Mouse (Mus musculus): ENCODE measurements at regions not wholly inside any gene's neighbourhood (a gene's known extent, or its start where the extent isn't known, plus 50 kb on each side); places are given as distances from the start of the nearest gene placed in this dataset.

- no peak overlapping the region for H3K27ac ChIP-seq (ENCODE audit: insufficient read depth, low read depth, low read length)
- no peaks in the 10 kb centered on the region for H3K27me3 ChIP-seq (ENCODE audit: control insufficient read depth, insufficient read depth, low read length)
- H3K36me3 ChIP-seq (ENCODE audit: control insufficient read depth, insufficient read depth, low read length) = no peaks in the 10 kb centered on the region
- WGBS = 62% methylated on average over 5 of the region's 5 CpGs
- TF ChIP-seq CTCF (IDR thresholded peaks at IDR 0.05; ENCODE audit: extremely low read depth, insufficient read length, insufficient replicate concordance, low read depth, low read length) = no peak
- TF ChIP-seq POLR2A (IDR thresholded peaks at IDR 0.05; ENCODE audit: low read depth, low read length) = no peak
- no peak overlapping the region for H3K4me3 ChIP-seq (ENCODE audit: low read depth, low read length)
- no peaks in the 10 kb centered on the region for H3K4me1 ChIP-seq (ENCODE audit: control insufficient read depth, insufficient read depth, insufficient read length, low read length)
These were observed 176.3 kb upstream of the Itga4 start for GRCm38 (mm10) chr2:79078836-79079394.

DNA sequence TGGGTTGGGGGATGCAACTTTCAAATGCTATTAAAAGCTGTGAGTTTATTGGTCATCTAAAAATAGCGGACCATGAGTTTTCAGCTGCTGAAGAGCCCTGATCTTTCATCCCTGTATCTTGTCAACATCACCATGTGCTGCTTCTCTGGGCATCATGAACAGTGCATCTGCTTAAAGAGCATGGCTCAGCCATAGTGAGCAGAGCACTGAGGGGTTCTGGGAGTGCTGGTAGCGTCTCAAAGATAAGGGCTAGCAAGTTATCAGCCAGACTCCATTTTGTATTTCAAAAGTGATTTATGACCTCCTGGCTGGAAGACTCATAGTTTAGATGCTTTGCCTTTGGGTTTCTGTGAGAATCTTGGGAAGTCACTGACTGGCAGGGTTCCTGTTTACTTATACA is 173.5 kb upstream of the Itga4 start:
- WGBS = 58% methylated on average over 2 of the region's 2 CpGs
- Histone ChIP-seq H3K4me1 (ENCODE audit: control insufficient read depth, insufficient read depth, insufficient read length, low read length) (0 out of 2 replicates have a peak, but pooled peaks cover under 1% of the 10 kb centered on the region), H3K4me3 (ENCODE audit: low read depth, low read length) (no peak overlapping the region), H3K27ac (ENCODE audit: insufficient read depth, low read depth, low read length) (no peak overlapping the region), H3K27me3 (ENCODE audit: control insufficient read depth, insufficient read depth, low read length) (no peaks in the 10 kb centered on the region), H3K36me3 (ENCODE audit: control insufficient read depth, insufficient read depth, low read length) (no peaks in the 10 kb centered on the region)
- TF ChIP-seq CTCF (IDR thresholded peaks at IDR 0.05; ENCODE audit: extremely low read depth, insufficient read length, insufficient replicate concordance, low read depth, low read length) (no peak), POLR2A (IDR thresholded peaks at IDR 0.05; ENCODE audit: low read depth, low read length) (no peak)

- no peaks in the 10 kb centered on the region for H3K27me3 ChIP-seq (ENCODE audit: control insufficient read depth, insufficient read depth, low read length)
These were observed 168.9 kb upstream of the Itga4 start for GRCm38 (mm10) chr2:79086280-79086679.

DNA sequence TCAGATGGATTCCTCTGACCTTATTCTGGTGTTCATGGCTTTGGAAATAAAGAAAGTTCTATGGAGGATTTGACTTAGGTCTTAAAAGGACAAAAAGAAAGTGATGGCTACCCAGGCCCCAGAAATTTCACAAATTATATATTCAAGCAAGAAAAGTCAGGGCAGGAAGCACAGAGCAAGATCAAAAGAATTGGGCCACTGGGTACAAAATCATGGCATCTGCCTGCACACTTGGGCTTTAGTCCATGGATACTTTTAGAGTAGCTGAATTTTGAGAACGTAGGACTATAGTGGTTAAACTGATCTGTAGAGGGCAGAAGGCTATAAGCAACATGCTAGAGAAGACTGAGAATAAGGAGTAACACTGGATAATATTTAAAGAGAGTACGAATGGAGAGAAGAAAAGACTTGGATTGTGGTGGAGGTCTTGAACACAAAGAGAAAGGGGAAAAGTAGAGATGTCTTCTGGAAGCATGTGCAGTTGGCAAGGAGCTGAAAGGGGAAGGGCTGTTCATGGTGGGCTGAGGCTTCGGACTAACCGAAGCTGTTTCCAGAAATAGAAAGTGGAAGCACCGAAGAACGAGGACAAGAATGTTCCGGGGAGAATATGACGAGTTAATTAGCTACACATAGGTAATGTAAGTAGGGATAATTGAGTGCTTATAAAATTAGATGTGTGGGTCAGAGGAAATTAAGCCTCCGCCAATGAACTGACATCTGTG is 168.2 kb upstream of the Itga4 start:
- WGBS = 52% methylated on average over 9 of the region's 9 CpGs
- no peaks in the 10 kb centered on the region for H3K36me3 ChIP-seq (ENCODE audit: control insufficient read depth, insufficient read depth, low read length)

More at GRCm38 (mm10) chr2:79086280-79086679, 168.9 kb upstream of the Itga4 start:
- no peaks in the 10 kb centered on the region for H3K36me3 ChIP-seq (ENCODE audit: control insufficient read depth, insufficient read depth, low read length)
- no peak overlapping the region for H3K4me3 ChIP-seq (ENCODE audit: low read depth, low read length)
- H3K27ac ChIP-seq (ENCODE audit: insufficient read depth, low read depth, low read length) = no peak overlapping the region
- no peak for TF ChIP-seq POLR2A (IDR thresholded peaks at IDR 0.05; ENCODE audit: low read depth, low read length)
- TF ChIP-seq CTCF (IDR thresholded peaks at IDR 0.05; ENCODE audit: extremely low read depth, insufficient read length, insufficient replicate concordance, low read depth, low read length) = no peak
- 0 out of 2 replicates have a peak, but pooled peaks cover 2% of the 10 kb centered on the region for H3K4me1 ChIP-seq (ENCODE audit: control insufficient read depth, insufficient read depth, insufficient read length, low read length)
- WGBS = 85% methylated on average over 4 of the region's 4 CpGs

GRCm38 (mm10) chr2:79087600-79088205 is 167.5 kb upstream of the Itga4 start:
- H3K27ac ChIP-seq (ENCODE audit: insufficient read depth, low read depth, low read length) = peak overlapping the region; percentile 15
- no peaks in the 10 kb centered on the region for H3K27me3 ChIP-seq (ENCODE audit: control insufficient read depth, insufficient read depth, low read length)
- H3K4me1 ChIP-seq (ENCODE audit: control insufficient read depth, insufficient read depth, insufficient read length, low read length) = 0 out of 2 replicates have a peak, but pooled peaks cover 2% of the 10 kb centered on the region
- H3K36me3 ChIP-seq (ENCODE audit: control insufficient read depth, insufficient read depth, low read length) = no peaks in the 10 kb centered on the region
- TF ChIP-seq POLR2A (IDR thresholded peaks at IDR 0.05; ENCODE audit: low read depth, low read length) = no peak
- no peak for TF ChIP-seq CTCF (IDR thresholded peaks at IDR 0.05; ENCODE audit: extremely low read depth, insufficient read length, insufficient replicate concordance, low read depth, low read length)
- 67% methylated on average over 9 of the region's 9 CpGs for WGBS
- H3K4me3 ChIP-seq (ENCODE audit: low read depth, low read length) = no peak overlapping the region

More for the DNA sequence above, 168.2 kb upstream of the Itga4 start:
- no peaks in the 10 kb centered on the region for H3K27me3 ChIP-seq (ENCODE audit: control insufficient read depth, insufficient read depth, low read length)
- peak overlapping the region; percentile 15 for H3K27ac ChIP-seq (ENCODE audit: insufficient read depth, low read depth, low read length)
- peak overlapping the region; percentile 36; the same call in 1 of the 2 replicates for H3K4me3 ChIP-seq (ENCODE audit: low read depth, low read length)
- TF ChIP-seq CTCF (IDR thresholded peaks at IDR 0.05; ENCODE audit: extremely low read depth, insufficient read length, insufficient replicate concordance, low read depth, low read length) (no peak), POLR2A (IDR thresholded peaks at IDR 0.05; ENCODE audit: low read depth, low read length) (no peak)
- H3K4me1 ChIP-seq (ENCODE audit: control insufficient read depth, insufficient read depth, insufficient read length, low read length) = 0 out of 2 replicates have a peak, but pooled peaks cover 2% of the 10 kb centered on the region

GRCm38 (mm10) chr2:79090273-79090672 is 165.0 kb upstream of the Itga4 start:
- H3K27ac ChIP-seq (ENCODE audit: insufficient read depth, low read depth, low read length) = no peak overlapping the region
- no peaks in the 10 kb centered on the region for H3K27me3 ChIP-seq (ENCODE audit: control insufficient read depth, insufficient read depth, low read length)
- H3K4me3 ChIP-seq (ENCODE audit: low read depth, low read length) = no peak overlapping the region
- no peak for TF ChIP-seq POLR2A (IDR thresholded peaks at IDR 0.05; ENCODE audit: low read depth, low read length)
- TF ChIP-seq CTCF (IDR thresholded peaks at IDR 0.05; ENCODE audit: extremely low read depth, insufficient read length, insufficient replicate concordance, low read depth, low read length) = no peak
- 89% methylated on average over 2 of the region's 2 CpGs for WGBS
- no peaks in the 10 kb centered on the region for H3K36me3 ChIP-seq (ENCODE audit: control insufficient read depth, insufficient read depth, low read length)
- 0 out of 2 replicates have a peak, but pooled peaks cover 2% of the 10 kb centered on the region for H3K4me1 ChIP-seq (ENCODE audit: control insufficient read depth, insufficient read depth, insufficient read length, low read length)

DNA sequence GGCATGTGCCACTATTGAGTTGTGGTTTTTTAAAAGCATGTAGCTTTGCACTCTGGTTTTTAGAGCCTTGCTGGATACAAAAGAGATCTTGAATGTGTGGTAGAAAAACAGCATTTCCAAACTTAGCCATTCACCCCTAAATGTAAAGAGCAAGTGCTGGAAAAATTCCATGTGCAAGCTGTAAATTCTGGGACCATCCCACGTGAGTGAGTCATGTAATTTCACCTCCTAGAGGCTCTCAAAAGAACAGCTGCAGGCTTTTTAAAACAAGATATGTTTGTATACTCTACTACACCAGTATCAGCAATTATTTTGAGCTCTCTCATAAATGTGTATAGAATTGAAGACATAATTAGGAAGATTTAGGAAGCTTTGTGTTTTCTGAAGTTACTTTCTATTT is 160.9 kb upstream of the Itga4 start:
- TF ChIP-seq CTCF (IDR thresholded peaks at IDR 0.05; ENCODE audit: extremely low read depth, insufficient read length, insufficient replicate concordance, low read depth, low read length) (no peak), POLR2A (IDR thresholded peaks at IDR 0.05; ENCODE audit: low read depth, low read length) (no peak)
- Histone ChIP-seq H3K4me3 (ENCODE audit: low read depth, low read length) (no peak overlapping the region), H3K36me3 (ENCODE audit: control insufficient read depth, insufficient read depth, low read length) (no peaks in the 10 kb centered on the region), H3K27me3 (ENCODE audit: control insufficient read depth, insufficient read depth, low read length) (no peaks in the 10 kb centered on the region), H3K27ac (ENCODE audit: insufficient read depth, low read depth, low read length) (no peak overlapping the region), H3K4me1 (ENCODE audit: control insufficient read depth, insufficient read depth, insufficient read length, low read length) (no peaks in the 10 kb centered on the region)
- 28% methylated on average over 1 of the region's 1 CpGs for WGBS

Data from small intestine, adult 2 months (tissue).